Mouse (Mus musculus): ENCODE results near the gene Ube3c. TPM values are rescaled to one million over a fixed set of nuclear protein-coding genes. Genes with fewer than 3 reads are reported as not detected.
"Not testable (repeated sequence)": the region's sequence is repeated elsewhere in the genome, so short reads cannot be mapped to it uniquely, and the experiment has no call there.

Ube3c gene
- 20.1 and 20.3 TPM in 2 replicates for polyA plus RNA-seq (2012; rRNA removed)

- DNase-seq (ENCODE audit: low spot score) = peak; percentile 89
These were observed at the start of gene Ube3c for GRCm38 (mm10) chr5:29568848-29569377. TSS of gene Ube3c (plus strand) at chr5:29569242.

GRCm38 (mm10) chr5:29560111-29560510 is 8.9 kb upstream of the Ube3c start:
- no peak for DNase-seq (ENCODE audit: low spot score)

- no peak for DNase-seq (ENCODE audit: low spot score)
These were observed 8.4 kb upstream of the Ube3c start for GRCm38 (mm10) chr5:29560667-29561066.

GRCm38 (mm10) chr5:29569378-29570280 is 587 bp downstream of the Ube3c start:
- DNase-seq (ENCODE audit: low spot score) = no peak

DNA sequence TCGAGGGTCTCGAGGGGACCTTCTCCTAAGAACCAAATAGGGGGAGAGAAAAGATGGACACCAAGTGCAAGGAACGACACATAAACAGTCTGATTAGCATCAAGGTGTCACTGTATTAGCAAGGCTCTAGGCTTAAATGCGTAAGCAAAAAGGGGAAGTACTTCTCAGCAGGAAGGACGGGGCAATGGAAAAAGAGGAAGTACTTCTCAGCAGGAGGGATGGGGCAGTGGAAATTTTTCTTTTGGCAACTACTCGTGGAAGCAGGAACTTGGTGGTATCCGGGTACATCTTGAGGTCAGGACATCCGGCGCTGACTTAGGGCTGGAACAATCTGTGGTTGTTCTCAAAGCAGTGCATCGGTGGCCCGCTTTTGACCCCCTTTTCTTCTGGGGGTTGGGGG is 5.2 kb downstream of the Ube3c start:
- not testable (repeated sequence) for DNase-seq (ENCODE audit: low spot score)

GRCm38 (mm10) chr5:29575085-29575484 is 6.0 kb downstream of the Ube3c start:
- DNase-seq (ENCODE audit: low spot score) = no peak

GRCm38 (mm10) chr5:29577795-29578631 is 9.0 kb downstream of the Ube3c start:
- DNase-seq (ENCODE audit: low spot score) = no peak

- no peak for DNase-seq (ENCODE audit: low spot score)
These were observed 15.0 kb downstream of the Ube3c start for GRCm38 (mm10) chr5:29583880-29584595.

DNA sequence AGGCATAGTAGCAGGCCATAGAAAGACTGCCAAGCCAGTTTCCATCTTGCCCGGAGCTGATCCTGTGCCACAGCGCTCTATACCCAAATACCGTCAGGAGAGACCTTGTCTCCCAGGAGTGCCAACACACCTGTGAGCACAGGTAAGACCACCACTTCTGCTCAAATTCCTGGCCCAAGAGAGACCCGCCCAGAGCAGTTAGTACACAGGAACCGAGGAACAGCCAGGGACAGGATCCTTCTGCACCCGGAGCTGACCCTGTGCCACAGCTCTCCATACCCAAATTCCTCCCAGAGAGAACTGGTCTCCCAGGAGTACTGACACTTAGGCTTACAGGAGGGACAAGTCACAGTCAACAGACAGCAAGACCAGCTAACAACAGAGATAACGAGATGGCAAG is 23.1 kb downstream of the Ube3c start:
- not testable (repeated sequence) for DNase-seq (ENCODE audit: low spot score)

GRCm38 (mm10) chr5:29606546-29606945 is 37.5 kb downstream of the Ube3c start:
- DNase-seq (ENCODE audit: low spot score) = no peak

DNA sequence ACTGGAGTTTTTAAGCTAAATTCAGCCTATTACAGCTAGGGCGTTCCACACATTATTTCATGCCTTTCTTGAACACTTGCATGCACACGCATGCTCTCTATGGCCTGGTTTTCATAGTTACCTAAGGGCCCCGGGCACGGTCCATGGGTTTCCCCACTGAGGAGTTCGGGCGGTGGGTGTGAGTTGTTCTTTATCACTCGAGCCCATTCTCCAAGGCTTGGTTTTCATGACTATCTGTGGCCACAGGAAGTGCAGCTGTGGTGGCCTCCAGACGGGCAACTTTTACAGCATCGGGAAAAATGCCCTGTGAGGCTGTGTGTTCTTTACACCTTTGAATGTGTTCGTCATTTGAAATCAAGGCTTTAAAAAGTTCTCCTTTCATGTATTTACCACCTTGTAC is 56.6 kb downstream of the Ube3c start:
- DNase-seq (ENCODE audit: low spot score) = no peak

GRCm38 (mm10) chr5:29629941-29630340 is 60.9 kb downstream of the Ube3c start:
- DNase-seq (ENCODE audit: low spot score) = no peak

- no peak for DNase-seq (ENCODE audit: low spot score)
These were observed 62.7 kb downstream of the Ube3c start for GRCm38 (mm10) chr5:29631711-29632110.

- DNase-seq (ENCODE audit: low spot score) = no peak
These were observed 67.3 kb downstream of the Ube3c start for GRCm38 (mm10) chr5:29636298-29636697.

GRCm38 (mm10) chr5:29636884-29637283 is 67.8 kb downstream of the Ube3c start:
- no peak for DNase-seq (ENCODE audit: low spot score)

DNA sequence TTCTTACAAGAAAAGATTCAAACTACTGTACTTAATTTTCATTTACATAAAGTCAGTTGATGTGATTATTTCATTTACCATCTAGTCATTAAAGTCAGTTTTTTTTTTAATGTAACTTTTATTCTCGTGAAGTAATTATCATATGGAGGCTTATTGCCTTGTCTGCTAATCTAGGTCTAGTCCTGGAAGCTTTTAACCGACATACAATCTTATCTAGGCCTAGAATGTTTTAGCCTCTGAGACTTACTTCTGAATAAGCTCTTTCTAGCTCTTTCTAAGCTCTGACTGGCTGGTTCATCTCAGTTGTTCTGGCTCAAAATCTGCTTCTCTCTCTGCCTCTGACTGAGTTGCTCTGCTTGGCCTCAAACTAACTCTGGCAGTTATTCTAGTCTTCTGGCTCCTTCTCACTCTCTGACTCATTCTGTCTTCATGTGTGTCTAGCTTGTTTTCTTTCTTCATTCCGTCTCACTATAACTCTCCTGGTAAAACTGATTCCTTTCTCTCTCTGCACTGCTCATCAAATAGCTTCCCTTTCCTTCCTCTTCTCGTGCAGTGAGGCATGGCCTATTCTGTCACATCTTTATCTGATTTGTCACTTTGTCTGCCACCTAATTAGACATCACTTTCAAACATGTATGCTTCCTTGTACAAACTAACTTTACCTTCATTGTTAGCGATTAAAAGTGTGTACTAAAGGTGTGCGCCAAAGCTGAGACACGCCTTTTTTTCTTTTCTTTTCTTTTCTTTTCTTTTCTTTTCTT is 72.3 kb downstream of the Ube3c start:
- DNase-seq (ENCODE audit: low spot score) = no peak

GRCm38 (mm10) chr5:29651696-29652095 is 82.7 kb downstream of the Ube3c start:
- DNase-seq (ENCODE audit: low spot score) = no peak

DNA sequence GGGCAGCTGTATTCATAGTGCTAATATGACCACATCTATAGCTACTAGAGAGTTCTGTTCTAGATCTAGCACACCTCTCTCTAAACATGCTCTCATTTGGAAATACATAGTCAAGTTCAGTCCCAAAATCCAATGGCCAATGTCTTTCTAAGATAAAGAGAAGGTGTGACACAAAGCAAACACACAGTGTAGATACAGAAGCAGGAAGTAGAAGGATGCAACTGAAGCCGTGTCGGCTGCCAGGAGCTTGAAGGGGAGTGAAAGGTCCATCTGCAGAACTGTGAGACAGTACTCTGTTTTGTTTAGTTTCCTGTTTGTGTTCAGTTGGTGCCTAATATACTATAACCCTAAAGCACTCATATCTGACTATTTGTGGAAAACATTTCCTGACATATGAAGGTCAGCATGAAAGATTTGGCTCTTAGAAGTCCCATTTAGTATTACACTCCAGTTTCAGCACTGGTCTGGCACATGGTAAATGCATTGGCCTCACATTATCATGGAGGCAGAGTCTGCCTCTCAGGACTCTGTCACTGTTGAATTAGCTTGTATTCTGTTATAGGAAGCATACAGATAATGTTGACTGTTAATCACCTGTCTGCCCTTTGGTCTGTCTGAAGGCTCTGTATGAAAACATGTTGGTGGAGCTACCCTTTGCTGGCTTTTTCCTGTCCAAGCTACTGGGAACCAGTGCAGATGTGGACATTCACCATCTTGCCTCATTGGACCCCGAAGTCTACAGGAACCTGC is 88.7 kb downstream of the Ube3c start:
- no peak for DNase-seq (ENCODE audit: low spot score)

GRCm38 (mm10) chr5:29661246-29661645 is 92.2 kb downstream of the Ube3c start:
- DNase-seq (ENCODE audit: low spot score) = not testable (repeated sequence)

GRCm38 (mm10) chr5:29665391-29665790 is 96.3 kb downstream of the Ube3c start:
- DNase-seq (ENCODE audit: low spot score) = no peak
